Mouse (Mus musculus) lung, postnatal 0 days (tissue): ENCODE results near the gene Lipa. TPM values are rescaled to one million over a fixed set of nuclear protein-coding genes. Genes with fewer than 3 reads are reported as not detected.

Experiments used
- ATAC-seq: fragments of 200-750 bp; cut with Nextera tagmentation; 2 replicates; pipeline ENCODE4 v1.8.0; 2017; ENCODE audit warnings: moderate library complexity
- DNase-seq: peaks from one replicate; pipeline ENCODE4 v3.0.0-alpha.2; 2016; ENCODE audit warnings: low spot score
- H3K27ac ChIP-seq: fragments of 300-500 bp; sonication (generic); 2 replicates; pipeline ENCODE4 v1.5.1; 2014; ENCODE audit warnings: antibody characterized with exemption, mild to moderate bottlenecking, low read length, mixed read lengths
- H3K27me3 ChIP-seq: fragments of 300-500 bp; sonication (generic); replicated peaks from 2 replicates; pipeline ENCODE4 v1.6.1; 2014; ENCODE audit warnings: low read length, mixed read lengths; ENCODE audit not compliant: insufficient read depth
- H3K36me3 ChIP-seq: fragments of 300-500 bp; sonication (generic); 2 replicates; pipeline ENCODE4 v1.6.1; 2014; ENCODE audit warnings: low read length, mixed read lengths; ENCODE audit not compliant: insufficient read depth
- H3K4me1 ChIP-seq: fragments of 300-500 bp; sonication (generic); 2 replicates; pipeline ENCODE4 v1.6.1; 2014; ENCODE audit warnings: antibody characterized with exemption, low read depth, low read length, mixed read lengths; ENCODE audit not compliant: insufficient read depth
- H3K4me2 ChIP-seq: fragments of 300-500 bp; sonication (generic); replicated peaks from 2 replicates; pipeline ENCODE4 v1.6.1; 2014; ENCODE audit warnings: low read depth, mild to moderate bottlenecking, low read length, moderate library complexity, mixed read lengths
- H3K4me3 ChIP-seq: fragments of 300-500 bp; sonication (generic); 2 replicates; pipeline ENCODE4 v1.5.1; 2014; ENCODE audit warnings: low read depth, low read length
- H3K9ac ChIP-seq: fragments of 300-500 bp; sonication (generic); replicated peaks from 2 replicates; pipeline ENCODE4 v1.6.1; 2014; ENCODE audit warnings: low read depth, mild to moderate bottlenecking
- H3K9me3 ChIP-seq: fragments of 300-500 bp; sonication (generic); 2 replicates; pipeline ENCODE4 v1.6.1; 2016; ENCODE audit warnings: low read length, mixed read lengths
- CTCF ChIP-seq: IDR thresholded peaks from 2 replicates; pipeline ENCODE4 v1.5.1; 2016; ENCODE audit warnings: antibody characterized with exemption, mild to moderate bottlenecking
- EP300 ChIP-seq: IDR thresholded peaks from 2 replicates; pipeline ENCODE4 v1.6.1; 2016; ENCODE audit warnings: antibody characterized with exemption, mild to moderate bottlenecking, control low read depth
- WGBS: fragments of 180-500 bp; shearing (Covaris S2); extraction: QIAGEN DNeasy Blood & Tissue Kit; methylation state at CpG from one replicate; pipeline ENCODE4 v1.1.7; 2014; 5-methylcytosine and 5-hydroxymethylcytosine counted together
- polyA plus RNA-seq: library from polyadenylated mRNA; unstranded; fragments of >200 nt; fragmentation: Nextera tagmentation; extraction: Ambion mirVana; gene quantifications from 2 replicates; pipeline ENCODE4 v1.2.1, GENCODE M21; 2015

Lipa gene
- polyA plus RNA-seq, 1 experiment from 2014 or later, result 46.4 TPM

DNA sequence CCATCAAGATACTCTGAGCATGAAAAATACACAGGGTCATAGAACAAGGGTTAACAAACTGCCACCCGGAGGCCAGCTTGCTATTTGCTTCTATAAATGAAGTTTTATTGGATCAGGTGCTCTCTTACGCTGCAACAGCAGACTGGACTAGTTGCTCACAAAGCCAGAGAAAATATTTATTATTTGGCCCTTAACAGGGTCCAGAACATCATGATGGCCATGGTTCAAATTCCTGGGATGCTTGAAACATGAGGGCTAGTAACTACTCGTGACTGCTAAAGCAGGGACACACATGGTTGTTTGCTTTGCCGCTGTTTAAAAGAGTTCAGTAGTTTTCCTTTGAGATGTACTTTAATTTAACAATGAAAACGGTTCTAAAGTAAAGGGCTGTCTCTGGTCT is 24.7 kb upstream of the Lipa start:
- Histone ChIP-seq H3K36me3 (no peaks in the 10 kb centered on the region), H3K9me3 (no peaks in the 10 kb centered on the region; the same call in 1 of the 2 replicates), H3K27ac (peak overlapping the region; percentile 48), H3K4me3 (no peak overlapping the region), H3K4me2 (peak overlapping the region; percentile 17; the same call in 1 of the 2 replicates), H3K27me3 (no peaks in the 10 kb centered on the region), H3K9ac (no peak overlapping the region), H3K4me1 (peaks cover 6% of the 10 kb centered on the region)
- 26% methylated on average over 5 of the region's 5 CpGs for WGBS
- ATAC-seq, result peak; percentile 53
- TF ChIP-seq EP300 (peak; percentile 96), CTCF (no peak)
- peak; percentile 73 for DNase-seq

DNA sequence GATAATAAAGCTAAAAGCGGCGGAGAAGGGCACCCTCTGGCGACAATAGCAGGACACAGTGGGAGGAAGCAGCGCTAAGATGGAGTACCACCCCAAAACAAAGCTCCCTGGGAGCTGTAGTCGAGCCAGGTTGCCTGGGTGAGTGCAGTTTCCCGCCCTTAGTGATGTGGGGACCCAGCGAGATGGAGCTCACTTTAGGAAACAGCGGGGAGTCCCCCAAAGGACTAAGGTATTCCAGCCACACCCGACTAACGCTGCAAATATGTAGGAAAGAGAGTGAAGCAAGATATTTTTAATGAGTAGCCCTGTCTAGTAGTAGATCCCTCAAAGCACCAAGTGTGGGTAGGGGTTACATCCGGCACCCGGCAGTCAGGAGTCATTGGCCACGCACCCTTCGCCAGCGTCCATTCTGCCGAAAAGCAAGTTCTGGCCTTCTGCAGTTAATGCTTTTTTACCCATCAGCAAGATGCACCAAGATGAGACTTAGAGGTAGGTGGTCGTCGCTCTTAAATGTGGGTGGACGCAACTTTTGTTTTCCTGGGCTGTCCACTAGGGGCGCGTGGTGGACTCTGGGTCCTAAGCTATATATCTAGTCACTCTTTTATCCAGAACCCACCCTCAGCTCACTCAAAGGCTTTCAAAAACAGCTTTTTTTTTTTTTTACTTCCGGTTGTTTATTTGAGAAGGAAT is 23.4 kb upstream of the Lipa start, which contains the start of gene Ifit2:
Gene Ifit2, plus strand, starts transcription at position 161 of the 690 bp plus-strand sequence.
- H3K27me3 ChIP-seq, result no peaks in the 10 kb centered on the region
- no peak for TF ChIP-seq EP300
- TF ChIP-seq CTCF, result peak; percentile 73
- peak within 1 kb of the TSS; percentile 65 for H3K4me2 ChIP-seq
- H3K4me1 ChIP-seq, result peaks cover 6% of the 10 kb centered on the region
- H3K9ac ChIP-seq, result no peak within 1 kb of the TSS
- H3K36me3 ChIP-seq, result no peaks in the 10 kb centered on the region
- H3K27ac ChIP-seq, result peak within 1 kb of the TSS; percentile 68
- under 1% methylated on average over 22 of the region's 22 CpGs for WGBS
- H3K4me3 ChIP-seq, result peak within 1 kb of the TSS; percentile 48
- peak; percentile 92 for DNase-seq
- peak; percentile 86 for ATAC-seq
- H3K9me3 ChIP-seq, result no peaks in the 10 kb centered on the region; the same call in 1 of the 2 replicates

DNA sequence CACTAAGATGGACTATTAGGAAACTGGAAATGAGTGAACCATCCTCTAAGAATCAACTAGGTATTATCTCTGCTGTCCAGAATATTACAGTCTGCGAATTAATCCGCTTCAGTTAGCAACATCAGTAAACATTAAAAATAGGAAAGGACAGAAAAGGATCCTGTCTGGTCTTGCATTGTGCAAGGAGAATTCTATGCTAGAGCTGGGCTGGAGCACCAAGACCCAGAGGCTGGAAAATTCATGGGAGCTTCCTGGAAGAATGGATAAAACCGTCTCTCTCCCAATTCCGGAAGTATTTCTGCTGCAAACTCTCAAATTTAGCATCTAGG is 22.9 kb upstream of the Lipa start:
- H3K9me3 ChIP-seq, result no peaks in the 10 kb centered on the region; the same call in 1 of the 2 replicates
- H3K4me2 ChIP-seq, result peak overlapping the region; percentile 65
- no peak for DNase-seq
- TF ChIP-seq CTCF (no peak), EP300 (no peak)
- H3K27me3 ChIP-seq, result no peaks in the 10 kb centered on the region
- 35% methylated on average over 4 of the region's 4 CpGs for WGBS
- peak overlapping the region; percentile 48 for H3K4me3 ChIP-seq
- no peaks in the 10 kb centered on the region for H3K36me3 ChIP-seq
- no peak for ATAC-seq
- peaks cover 6% of the 10 kb centered on the region for H3K4me1 ChIP-seq
- peak overlapping the region; percentile 68; the same call in 1 of the 2 replicates for H3K27ac ChIP-seq
- no peak overlapping the region for H3K9ac ChIP-seq

DNA sequence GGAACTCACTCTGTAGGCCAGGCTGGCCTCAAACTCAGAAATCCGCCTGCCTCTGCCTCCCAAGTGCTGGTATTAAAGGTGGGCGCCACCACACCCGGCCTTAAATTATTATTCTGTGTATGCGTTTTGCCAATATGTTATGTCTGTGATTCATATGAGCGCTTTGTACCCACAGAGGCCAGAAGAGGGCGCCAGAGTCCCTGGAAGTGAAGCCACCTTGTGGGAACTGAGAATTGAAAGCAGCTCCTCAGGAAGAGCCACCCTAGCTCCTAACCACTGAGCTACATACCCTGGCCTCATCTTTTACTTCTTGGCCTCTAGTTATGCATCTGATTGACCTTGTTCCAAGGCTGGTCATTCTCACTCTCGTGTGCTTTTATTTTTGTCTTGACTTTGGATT is 20.7 kb upstream of the Lipa start:
- Histone ChIP-seq H3K4me3 (no peak overlapping the region), H3K4me2 (no peak overlapping the region), H3K27me3 (no peaks in the 10 kb centered on the region), H3K27ac (no peak overlapping the region), H3K36me3 (no peaks in the 10 kb centered on the region), H3K4me1 (peaks cover 6% of the 10 kb centered on the region), H3K9ac (no peak overlapping the region), H3K9me3 (no peaks in the 10 kb centered on the region)
- peak; percentile 89 for DNase-seq
- WGBS, result 33% methylated on average over 7 of the region's 7 CpGs
- TF ChIP-seq EP300, result no peak
- TF ChIP-seq CTCF, result peak; percentile 89
- no peak for ATAC-seq

DNA sequence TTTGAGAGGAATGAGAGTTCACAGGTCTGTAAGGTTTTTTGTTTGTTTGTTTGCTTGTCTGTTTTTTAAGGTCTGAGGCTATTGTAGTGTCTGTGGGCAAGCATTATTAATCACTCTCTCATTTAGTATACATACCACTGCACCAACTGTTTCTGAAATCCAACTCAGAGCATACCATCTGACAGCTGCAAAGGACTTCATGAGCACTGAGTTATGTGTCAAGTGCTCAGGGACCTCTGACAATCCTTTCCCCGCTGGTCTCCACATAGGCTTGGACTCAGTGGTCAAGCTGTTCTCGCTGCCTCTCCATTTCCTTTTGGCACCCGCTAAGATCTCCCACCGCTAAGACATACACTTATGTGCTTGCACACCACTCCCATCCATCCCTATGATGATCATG is 18.9 kb upstream of the Lipa start:
- H3K9ac ChIP-seq, result no peak overlapping the region
- no peaks in the 10 kb centered on the region for H3K27me3 ChIP-seq
- no peak overlapping the region for H3K4me3 ChIP-seq
- TF ChIP-seq EP300 (no peak), CTCF (no peak)
- no peaks in the 10 kb centered on the region for H3K4me1 ChIP-seq
- H3K9me3 ChIP-seq, result no peaks in the 10 kb centered on the region
- ATAC-seq, result no peak
- H3K36me3 ChIP-seq, result no peaks in the 10 kb centered on the region
- WGBS, result 82% methylated on average over 4 of the region's 4 CpGs
- no peak overlapping the region for H3K4me2 ChIP-seq
- DNase-seq, result no peak
- no peak overlapping the region for H3K27ac ChIP-seq

DNA sequence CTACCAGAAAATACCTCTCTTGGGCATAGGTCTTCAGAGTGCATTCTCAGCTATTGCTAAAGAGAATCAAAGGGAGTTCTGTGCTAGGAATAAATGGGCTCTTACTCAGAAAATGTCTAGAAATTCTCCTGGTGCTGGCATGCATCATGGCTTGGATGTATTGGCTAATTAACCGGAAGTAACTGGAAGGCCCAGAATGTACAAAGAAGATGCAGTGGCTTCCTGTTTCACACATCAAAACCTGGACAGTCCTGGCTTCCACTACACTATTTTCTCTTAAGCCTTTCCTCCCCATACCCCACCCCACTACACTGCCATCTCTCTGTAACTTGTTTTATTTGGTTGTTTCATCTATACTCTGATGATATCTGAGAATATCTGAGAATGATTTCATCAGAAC is 12.1 kb upstream of the Lipa start:
- DNase-seq (no peak), ATAC-seq (no peak)
- no peaks in the 10 kb centered on the region for H3K9me3 ChIP-seq
- H3K4me1 ChIP-seq, result no peaks in the 10 kb centered on the region
- H3K27me3 ChIP-seq, result no peaks in the 10 kb centered on the region
- no peak overlapping the region for H3K4me3 ChIP-seq
- H3K27ac ChIP-seq, result no peak overlapping the region
- H3K36me3 ChIP-seq, result no peaks in the 10 kb centered on the region
- H3K4me2 ChIP-seq, result no peak overlapping the region
- 68% methylated on average over 1 of the region's 1 CpGs for WGBS
- H3K9ac ChIP-seq, result no peak overlapping the region
- TF ChIP-seq EP300, result no peak
- TF ChIP-seq CTCF, result no peak
